Mouse (Mus musculus) cerebellum, adult 11 months (tissue): ENCODE measurements around the gene Exosc3.

ENCODE experiments used
- DNase-seq: peaks from one replicate; pipeline ENCODE4 v3.0.0; 2022

Exosc3 gene

DNA sequence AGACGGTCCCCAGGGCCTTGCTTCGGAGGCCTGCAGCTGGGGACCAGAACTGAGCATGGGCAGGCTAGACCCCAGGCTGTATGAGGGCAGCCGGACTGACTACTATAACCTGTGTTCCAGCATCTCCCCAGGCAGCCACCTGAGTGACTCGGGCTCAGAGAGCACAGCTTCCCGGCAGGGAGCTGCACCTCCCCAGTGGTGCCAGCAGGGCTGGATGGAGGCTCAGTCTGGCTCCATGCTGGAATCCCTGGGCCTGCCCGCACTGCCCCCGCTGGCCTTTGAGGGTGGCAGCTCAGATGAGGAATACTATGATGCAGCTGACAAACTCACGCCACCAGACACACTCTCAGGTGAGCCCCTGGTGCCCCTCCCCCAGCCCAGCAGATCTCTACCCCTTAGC, 63.2 kb downstream of the Exosc3 start:
- no peak for DNase-seq

DNA sequence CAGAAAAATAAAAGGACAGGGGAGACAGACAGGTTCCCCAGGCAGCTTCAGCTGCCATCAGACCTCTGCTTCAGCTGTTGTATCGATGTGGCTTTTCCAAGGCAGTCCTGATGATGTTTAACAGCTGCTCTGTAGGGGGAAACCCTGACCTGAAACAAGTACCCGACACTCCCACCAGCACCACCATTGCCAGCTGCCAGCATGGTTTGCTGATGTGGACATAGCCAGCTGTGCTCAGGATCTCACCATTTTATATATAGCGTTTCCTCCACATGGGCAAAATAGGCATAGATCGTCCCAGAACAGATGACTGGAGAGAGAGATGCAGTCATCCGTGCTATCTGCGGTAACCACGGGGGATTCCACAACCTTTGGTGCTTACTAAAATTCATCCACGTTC, 66.8 kb downstream of the Exosc3 start:
- no peak for DNase-seq

GRCm38 (mm10) chr4:45271041-45271452, 71.5 kb downstream of the Exosc3 start:
- DNase-seq = no peak

GRCm38 (mm10) chr4:45267883-45268282, 74.6 kb downstream of the Exosc3 start:
- no peak for DNase-seq
